Mouse (Mus musculus) hindlimb bud, embryonic 11.5 days (tissue): ENCODE results near the gene Utp4.
"Not testable (repeated sequence)": the region's sequence is repeated elsewhere in the genome, so short reads cannot be mapped to it uniquely, and the experiment has no call there.

ENCODE experiments used
- DNase-seq: peaks from one replicate; pipeline ENCODE4 v3.0.0-alpha.2; 2012; ENCODE audit warnings: low read depth, low spot score; ENCODE audit errors: extremely low spot score

Gene Utp4

DNA sequence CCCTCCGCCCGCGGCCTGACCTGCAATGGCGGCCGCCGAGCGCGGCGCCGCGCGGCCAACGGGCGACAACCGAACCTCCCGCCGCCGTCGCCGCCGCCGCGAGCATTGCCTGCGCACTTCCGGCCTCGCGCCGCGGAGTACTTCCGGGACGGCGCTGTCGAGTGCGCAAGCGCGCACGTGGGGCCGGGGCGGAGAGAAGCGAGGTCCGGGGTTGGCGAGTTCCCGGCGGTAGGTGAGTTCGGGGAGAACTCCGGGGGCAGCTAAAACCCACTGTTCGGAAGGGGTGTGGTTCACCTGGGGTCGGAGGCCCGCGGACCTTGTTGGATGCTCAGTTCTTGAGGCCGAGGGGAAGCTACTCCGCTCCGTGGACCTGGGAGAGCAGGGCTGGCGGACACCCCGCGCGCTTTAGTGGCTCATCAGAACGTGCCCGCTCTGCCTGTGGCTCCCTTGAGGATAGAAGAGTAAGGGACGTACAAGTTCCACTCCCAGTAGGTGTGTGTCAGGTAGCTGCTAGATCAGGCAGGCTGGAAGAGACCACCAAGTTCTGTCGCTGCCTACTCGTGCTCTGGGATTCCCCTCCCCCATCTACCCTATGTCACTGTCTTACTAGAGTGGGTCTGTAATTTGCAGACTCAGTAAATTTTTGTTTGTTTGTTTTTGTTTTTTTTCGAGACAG is at the start of gene Utp4:
Gene Utp4 (plus strand): TSS at position 156 of the 676 bp plus-strand sequence.
- DNase-seq = no peak

DNA sequence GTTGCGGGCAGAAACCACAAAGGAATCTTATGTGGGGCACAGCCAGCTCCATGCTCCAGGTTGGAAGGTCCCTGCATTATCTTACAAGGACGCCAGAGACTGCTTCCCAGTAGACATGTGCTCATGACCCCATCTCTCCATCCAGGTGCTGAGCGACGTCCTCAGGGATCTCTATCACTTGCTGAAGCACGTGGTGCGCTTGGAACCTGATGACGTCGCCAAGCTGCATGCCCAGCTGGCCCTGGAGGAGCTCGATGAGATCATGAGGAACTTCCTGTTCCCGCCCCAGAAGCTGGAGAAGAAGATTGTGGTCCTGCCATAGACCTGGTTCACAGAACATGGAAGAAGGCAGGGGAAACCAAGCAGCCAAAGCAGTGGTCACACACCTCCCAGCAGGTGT is 43.4 kb upstream of the Utp4 start:
- no peak for DNase-seq

DNA sequence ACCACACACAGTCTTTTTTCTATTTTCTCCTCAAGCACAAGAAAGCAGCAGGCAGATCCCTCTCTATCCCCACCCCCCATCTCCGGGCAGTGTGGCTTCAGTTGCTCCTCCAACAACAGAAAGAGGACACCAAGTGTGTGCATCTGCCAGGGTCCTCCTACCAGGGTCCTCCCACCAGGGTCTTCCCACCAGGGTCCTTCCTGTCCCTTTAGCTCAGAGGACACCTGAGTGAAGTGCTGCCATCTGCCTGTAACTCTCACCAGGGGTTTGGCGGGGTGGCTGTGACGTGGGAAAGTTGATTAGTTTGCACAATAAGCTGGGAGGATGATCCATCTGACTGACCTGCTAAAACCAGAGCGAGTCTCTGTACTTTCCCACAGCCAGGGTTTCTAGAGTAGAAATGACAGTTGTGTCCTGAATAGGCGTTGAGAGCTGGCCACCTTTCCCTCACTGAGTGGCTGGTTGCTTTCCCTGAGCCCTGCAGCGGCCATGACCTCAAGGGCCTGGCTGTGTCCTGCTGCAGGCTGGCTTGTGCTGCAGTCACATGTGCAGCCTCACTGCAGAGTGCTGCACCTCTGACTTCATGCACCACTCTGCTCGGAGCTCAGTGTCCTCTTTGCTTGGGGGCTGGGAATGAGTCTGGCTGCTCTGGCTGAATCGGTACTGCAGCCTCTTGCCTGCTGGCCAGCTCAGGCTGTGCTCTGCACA is 38.7 kb upstream of the Utp4 start:
- no peak for DNase-seq

DNA sequence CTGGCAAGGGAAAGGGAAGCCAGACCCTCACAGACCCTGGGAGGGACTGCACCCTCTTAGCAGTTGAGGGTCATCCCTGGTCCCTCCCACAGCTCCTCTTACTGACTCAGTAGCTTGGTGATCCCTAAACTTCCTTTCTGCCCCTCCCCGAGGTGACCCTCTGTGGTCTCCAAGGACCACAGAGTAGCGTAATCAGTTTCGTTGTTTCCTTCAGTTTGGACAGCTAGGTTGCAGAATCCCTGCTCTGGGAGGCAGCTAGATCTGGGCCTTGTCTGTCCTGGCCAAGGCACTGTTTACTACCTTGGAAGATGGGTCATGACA is 38.2 kb upstream of the Utp4 start:
- no peak for DNase-seq

DNA sequence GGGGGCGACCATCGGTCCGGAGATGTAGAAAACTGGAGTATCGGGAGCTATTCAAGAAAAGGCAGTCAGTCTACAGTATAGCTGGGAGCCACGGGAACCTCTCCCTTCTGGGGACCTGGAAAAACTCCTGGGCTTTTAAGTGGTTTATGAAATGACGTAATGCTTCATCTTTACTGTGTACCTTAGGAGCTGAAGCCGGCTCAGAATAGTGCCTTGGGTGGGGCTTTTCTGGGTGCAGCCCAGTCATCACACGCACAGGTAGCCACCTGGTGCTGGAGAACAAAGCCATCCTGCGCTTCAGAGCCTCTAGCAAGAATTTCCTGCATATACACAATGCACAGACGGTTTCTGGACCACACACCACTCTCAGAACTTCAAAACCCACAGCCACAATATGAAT is 30.6 kb upstream of the Utp4 start:
- no peak for DNase-seq

DNA sequence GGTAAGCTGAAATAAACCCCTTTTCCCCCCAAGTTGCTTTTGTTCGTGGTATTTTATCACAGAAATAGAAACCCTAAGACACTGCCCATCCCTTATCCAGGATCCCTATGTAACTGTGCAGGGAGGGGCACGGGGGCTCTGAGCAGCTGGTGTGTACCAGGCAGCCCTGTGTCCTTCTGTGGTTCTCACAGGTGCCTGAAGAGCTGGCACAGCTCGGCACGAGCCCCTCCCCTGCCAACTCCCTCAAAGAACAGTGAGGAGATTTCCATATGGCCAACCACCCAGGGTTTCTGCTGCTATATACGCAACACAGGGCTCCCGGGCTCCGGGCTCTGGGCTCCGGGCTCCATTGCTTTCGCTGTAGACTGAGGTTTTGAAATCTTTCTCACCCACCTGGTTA is 28.1 kb upstream of the Utp4 start:
- no peak for DNase-seq

DNA sequence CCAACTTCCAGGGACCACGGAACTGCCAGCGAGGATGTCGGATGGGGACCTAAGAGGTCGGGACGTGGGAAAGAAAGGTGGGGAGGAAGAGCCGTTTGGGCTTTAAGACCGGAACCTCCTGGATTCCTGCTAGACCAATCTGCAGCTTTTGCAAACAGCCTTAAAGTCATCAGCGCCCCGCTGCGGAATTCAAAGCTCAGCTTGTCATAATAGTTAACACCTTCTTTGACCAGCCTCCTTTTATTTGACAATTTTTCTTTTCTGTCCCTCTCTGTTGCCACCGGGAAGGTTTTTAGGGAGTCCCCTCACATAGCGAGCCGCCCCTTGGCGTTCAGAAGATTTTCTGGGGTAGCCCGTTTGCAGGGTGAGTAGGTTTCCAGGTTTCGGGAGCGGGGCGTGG is 23.4 kb upstream of the Utp4 start, which contains the start of gene Has3:
Gene Has3 (plus strand): TSS at position 192 of the 400 bp plus-strand sequence.
- no peak for DNase-seq

DNA sequence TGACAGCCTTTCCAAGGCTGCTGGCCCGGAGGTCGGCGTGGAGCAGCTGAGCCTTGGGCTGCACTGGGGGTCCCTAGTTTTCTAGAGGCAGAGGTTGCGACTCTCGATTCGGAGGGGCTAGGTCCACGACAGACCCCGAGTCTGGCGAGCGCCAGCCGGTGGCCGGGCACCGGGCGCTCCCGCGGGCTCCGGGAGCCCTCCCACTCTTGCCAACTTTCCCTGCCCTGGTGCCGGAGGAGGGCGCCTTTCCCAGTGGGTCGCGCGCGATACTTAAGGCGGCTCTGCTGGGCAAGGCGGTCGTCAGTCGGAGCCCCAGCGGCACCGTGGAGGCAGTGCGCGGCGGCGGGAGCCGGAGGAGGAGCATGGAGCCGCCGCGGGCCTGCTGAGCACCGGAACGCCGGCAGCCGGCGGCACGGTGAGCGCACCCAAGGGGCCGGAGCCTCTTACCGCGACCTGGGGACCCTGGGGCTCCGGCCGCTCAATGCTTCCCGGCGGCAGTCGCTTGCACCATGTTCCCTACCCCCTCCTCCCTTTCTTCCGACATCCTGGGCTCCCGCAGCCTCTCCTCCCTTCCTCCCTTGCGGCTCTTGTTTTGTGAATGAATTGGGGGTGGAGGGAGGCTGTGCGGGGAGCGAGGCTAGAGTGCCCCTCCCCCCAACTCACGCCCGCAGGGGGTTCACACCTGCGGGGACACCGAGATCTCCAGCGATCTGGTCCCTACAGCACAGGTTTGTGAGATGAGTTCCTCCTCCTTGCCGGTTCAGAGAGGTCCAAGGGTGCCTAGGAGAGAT is 22.7 kb upstream of the Utp4 start:
- no peak for DNase-seq

DNA sequence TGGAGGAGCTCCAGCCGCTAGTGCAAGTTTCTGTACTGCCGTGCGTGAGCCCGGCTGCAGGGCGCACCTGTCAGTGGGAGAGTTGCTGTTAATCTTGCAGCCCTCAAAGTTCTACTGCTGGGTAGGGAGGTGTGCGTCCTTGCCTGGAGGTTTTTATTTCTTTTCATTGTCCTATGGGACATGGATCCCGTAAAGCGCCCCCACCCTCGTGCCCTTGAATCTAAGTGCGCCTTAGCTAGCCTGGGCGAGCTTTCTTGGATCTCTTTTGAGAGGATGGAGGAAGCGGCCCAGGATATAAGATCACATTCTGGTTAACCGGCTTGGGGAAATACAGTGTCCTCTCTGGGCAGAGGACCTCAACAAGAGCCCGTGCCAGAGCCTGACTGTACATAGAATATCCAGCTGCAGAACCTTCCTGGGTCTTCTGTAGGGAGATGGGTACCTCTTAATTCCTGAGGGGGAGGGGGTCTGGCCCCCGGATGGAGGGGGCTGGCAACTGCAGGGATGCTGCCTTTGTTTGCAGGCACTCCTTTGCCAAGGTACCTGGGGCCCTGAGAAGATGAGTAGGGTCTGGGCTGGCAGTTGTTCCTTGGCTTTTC is 22.0 kb upstream of the Utp4 start:
- no peak for DNase-seq

DNA sequence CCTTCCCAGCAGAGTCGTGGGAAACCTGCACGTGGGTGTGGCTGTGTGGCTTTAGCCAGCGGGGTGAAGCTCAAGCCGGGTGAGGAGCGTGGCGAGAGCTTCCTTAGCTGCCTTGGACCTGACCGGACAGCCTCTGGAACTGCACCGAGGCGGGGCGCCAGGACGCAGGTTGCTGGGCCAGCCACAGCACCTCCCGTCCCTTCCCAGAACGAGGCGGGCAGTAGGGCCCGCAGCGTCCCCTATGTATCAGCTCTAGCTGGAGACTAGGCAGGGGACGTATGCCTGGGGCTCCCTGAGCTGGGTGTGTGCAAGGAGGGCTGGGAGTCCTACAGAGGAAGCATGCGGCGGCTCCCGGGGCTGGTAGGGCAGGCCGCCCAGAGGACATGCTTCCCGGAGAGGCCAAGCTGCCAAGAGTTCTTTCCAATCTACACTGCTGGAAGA is 21.5 kb upstream of the Utp4 start:
- DNase-seq = no peak

DNA sequence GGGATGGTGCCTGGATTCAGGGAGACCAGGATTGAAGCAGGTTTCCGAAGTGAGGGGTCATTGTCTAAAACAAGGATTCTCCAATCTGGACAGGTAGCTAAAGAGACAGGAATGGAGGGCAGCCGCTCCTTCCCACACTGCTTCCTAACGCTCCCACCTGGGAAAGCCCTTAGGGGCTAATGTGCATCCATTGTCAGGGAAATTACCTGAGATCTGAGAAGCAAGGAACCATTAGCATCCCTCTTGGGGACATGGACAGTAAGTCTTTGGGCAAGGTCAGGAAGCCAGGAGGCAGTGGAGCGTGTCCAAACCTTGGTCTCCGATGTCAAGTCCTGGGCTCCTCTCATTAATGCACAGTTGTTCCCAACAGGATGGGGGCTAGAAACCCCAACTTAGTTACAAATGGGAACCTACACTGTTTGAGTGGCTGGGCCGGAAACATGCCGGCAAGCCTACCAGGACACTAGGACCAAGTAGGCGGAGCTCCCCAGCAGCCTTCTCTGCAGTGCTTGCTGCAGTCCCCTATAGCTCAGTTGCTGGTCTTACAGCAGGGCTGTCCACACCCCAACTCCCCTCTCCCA is 20.9 kb upstream of the Utp4 start:
- DNase-seq = no peak

DNA sequence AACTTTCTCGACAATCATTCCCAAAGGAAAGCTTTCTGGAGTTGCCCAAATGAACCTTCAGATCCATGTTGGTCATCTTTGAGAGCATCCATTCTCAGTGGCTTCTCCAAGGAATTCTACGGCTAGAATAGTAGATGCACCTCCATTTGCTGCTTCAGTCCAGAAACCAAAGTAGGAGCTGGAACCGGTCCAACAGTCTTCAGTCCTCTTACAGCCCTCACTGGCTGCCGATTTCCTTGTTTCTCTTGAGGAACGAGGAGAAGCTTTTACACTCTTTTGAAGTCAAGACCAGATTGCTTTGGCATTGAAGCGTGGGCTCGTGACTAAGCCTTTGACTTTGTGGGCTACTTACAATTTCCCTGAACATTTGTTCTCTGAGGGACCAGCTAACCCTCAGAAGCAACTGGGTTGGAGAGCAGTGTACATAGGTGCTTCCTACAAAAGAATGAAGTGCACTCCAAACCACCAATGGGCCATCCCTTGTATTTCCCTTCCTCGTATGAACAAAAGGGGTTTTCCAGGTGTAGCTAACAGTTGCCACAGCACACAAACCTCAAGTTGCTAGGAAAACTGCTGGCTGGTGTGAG is 13.2 kb upstream of the Utp4 start:
- DNase-seq = no peak

DNA sequence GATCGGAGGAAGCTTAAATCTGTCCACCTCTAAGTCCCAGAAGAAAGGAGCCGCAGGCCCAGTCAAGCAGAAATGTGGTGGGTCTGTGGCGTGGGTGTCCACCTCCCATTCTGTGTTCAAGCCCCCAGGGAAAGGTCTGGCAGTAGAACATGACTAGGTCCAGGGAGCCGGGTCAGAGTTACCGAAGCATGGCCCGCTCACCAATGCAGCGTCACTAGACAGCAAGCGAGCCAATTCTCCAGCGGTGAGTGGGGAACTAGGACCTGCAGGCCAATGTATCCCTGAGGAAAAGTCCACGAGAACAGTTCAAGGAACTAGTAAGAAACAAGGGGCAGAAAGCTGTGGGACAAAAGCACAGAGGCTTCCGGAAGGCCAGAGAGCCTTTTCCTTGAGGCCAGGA is 9.3 kb upstream of the Utp4 start:
- DNase-seq = not testable (repeated sequence)

DNA sequence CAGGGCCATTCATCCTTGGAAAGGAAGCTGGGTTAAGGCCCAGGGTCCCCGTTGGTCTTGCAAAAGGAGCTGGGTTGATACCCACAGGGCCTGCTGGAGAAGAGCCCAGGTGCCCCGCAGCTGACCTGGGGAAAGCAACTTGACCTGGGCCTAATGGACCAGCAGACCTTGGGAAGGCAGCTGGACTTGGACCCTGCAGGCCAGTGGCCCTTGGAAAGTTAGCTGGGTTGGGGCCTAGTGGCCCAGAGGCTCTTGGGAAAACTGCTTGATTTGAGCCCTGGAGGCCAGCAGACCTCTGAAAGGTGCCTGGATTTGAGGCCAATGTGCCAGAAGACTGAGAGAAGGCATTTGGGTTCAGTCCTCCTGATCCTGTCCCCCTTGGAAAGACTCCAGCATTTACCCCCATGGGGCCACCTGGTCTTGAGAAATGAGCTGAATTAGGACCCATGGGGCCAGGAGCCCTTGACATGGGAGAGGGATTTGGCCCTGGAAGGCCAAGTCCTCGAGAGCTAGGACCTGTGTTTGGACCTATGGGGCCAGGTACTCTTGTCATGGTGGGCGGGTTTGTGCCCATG is 8.5 kb upstream of the Utp4 start:
- not testable (repeated sequence) for DNase-seq

DNA sequence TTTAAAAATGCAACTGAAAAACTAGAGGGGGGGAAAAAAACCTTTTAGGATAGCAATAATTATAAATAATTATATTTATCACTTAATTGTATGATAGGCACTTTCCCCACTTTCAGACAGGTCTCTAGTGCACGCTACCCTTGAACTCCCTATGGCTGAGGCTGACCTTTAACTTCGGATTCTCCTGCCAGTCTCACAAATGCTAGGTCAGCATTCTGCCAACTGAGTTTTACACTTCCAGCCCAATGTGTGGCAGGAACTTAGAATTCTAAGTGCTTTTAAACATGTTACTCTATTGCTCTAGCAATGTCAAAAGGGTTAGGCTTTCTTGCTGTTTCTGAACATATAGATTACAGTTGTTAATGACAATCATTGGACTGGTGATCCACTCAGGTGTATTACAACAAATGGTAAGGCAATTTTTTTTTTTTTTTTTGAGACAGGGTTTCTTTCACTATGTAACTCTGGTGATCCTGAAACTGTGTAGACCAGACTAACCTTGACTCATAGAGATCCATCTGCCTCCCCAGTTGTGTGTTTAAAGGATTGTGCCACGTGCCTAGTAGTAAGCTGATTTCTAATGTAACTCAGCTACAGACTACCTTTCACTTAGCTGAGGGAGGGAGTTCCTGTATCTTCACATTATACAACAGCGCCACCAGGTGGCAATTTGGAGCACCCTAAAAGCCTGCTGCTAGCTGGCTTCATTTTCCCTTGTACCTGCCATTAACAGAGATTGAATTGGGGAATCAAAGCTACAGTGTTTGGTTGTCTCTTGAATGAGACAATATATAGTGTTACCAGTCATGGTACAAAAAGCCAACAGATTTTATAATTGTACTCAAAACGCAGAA is 5.9 kb upstream of the Utp4 start:
- DNase-seq = peak; percentile 73

DNA sequence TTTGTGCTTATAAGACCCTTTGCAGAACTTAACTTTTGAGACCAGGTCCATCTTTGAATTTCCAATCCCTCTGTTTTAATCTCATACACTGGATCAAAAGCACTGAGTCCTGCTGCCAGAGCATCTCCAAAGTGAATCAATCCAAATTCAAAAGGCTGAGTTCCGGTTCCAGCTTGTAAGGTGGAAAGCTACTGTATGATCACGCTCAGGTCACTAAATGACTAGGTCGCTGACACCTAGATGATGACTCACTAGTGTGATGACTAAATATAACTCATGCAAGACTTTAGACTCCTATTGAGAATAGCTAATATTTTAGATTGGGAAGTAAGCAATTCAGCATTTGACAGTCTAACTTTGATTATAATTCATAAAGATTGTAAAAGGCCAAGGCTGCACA is 4.6 kb upstream of the Utp4 start:
- no peak for DNase-seq

DNA sequence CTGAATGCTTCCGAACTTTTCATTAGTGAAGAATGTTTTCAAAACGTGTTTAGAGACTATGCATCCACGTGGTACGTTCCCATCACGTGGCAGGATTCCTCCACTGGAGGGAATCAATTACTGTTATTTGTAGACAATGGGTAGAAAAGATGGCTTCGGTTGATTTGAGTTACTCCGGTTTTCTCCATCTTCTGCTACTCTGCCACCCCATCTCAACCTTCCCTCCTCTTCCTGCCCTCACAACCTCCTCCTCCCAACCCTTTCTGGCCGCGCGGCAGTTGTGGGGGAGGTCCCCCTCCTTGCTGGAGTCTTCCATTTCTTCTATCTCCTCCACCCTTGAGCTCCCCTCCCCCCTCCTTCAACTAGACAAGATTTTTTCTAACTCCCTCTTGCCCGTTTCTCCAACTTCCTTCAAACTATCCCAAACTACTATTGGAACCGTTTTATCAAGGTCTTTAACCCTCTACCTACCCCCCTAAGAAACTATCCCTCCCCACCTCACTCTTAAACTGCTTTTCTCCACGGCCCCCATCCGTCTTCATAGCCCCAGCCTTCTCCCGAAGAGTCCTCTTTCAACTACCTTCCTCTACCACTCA is 1.1 kb upstream of the Utp4 start:
- no peak for DNase-seq

DNA sequence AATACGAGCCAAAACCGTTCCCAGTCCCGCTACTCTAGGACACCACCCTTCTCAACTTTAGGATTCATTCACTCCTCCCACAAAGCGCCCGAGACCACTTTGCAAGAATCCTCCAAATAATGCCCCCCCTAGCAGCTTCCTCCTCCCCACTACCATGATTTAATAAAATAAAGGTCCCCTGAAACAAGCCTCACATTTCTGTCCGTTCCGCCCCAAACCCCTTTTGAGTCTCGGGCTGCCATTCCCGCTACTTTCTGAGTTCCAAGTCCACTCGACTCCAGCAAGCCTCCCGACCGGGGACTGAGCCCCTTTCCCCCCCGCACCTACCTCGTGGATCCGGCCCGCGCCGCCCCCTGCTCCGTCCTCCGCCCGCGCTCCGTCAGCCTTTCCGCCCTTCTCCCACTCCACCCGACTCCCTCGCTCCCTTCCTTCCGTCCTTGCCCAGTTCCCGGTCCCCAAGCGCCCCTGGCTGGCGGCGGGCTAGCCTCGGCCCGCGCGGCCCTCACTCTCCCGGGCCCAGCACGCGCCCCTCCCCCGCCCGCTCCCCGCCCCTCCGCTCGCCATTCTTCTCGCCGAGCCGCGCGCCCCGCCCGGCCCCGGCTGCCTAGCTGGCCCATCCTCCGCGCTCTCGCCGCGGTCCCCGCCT is 507 bp upstream of the Utp4 start:
- no peak for DNase-seq

DNA sequence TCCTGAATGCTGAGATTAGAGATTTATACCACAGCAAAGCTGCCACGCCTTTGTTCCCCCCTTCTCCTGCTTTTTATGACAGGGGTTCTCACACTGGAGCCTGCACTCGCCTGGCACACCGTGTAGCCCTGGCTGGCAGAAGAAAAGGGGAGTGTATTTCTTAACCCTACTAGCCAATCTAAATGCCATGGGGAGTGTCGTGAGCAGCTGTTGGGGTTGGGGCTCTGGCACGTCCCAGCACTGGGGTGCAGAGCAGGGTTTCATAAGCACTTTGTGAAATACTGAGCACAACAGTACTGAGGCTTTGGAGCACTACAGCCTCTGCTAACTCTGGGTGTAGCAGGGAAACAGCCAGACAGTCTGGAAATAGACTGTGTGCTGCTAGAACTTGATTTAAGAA is 6.0 kb downstream of the Utp4 start:
- DNase-seq = no peak
